Mouse (Mus musculus): ENCODE measurements at regions not wholly inside any gene's neighbourhood (a gene's known extent, or its start where the extent isn't known, plus 50 kb on each side); places are given as distances from the start of the nearest gene placed in this dataset.

DNA sequence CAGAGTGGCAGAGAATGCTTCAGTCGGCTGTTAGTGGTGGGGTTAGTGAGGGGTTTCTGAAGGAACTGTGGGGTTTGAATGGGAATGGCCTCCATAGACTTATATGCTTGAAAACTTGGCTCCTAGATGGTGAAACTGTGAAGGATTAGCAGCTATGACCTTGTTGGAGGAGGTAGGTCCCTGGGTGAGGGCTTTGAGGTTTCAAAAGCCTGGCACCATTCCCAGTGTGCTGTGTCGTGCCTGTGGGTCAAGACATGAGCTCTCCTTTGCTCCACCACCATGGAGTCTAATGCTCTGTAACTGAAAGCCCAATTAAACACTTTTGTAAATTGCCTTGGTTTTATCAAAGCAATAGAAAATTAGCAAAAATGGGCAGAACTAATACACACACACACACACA, 98.1 kb upstream of the Eef2kmt start:
- TF ChIP-seq CTCF (IDR thresholded peaks at IDR 0.05; ENCODE audit: insufficient read depth, low read depth, low read length): no peak
- TF ChIP-seq POLR2A (IDR thresholded peaks at IDR 0.05; ENCODE audit: insufficient read depth, low read depth, low read length): no peak
